Mouse (Mus musculus): ENCODE results near the gene Mark4.

DNA sequence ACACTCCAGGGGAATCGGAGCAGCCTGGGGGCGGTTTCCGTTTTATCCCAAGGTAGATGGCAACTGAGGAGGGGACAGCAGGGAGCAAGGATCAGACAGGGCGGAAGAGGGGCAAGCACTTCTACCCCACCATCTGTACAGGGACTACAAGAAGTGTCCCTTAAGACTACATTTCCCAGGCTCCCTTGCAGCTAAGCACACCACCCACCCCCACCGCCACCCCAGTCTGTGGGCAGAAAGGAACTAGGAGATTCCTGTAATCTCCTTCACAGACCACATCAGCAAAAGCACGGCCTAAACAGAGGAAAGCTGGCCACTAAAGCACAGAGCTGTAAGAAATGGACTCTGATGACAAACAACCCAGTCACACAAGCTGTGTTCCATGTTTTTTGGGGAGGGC is 32.3 kb downstream of the Mark4 start:
- TF ChIP-seq CTCF (IDR thresholded peaks at IDR 0.05), result no peak
- TF ChIP-seq EP300 (IDR thresholded peaks at IDR 0.05), result no peak

All from lung, postnatal 0 days (tissue).